Mouse (Mus musculus) c-Kit-negative CD71-positive TER-119-positive erythroid progenitor cells, embryonic 14.5 days (primary cell): ENCODE results near the gene Tmprss12.
"Not testable (repeated sequence)": the region's sequence is repeated elsewhere in the genome, so short reads cannot be mapped to it uniquely, and the experiment has no call there.

Experiments used
- DNase-seq: peaks from one replicate; pipeline ENCODE4 v3.0.0-alpha.2; 2013; ENCODE audit warnings: low read depth, low spot score

Gene Tmprss12

DNA sequence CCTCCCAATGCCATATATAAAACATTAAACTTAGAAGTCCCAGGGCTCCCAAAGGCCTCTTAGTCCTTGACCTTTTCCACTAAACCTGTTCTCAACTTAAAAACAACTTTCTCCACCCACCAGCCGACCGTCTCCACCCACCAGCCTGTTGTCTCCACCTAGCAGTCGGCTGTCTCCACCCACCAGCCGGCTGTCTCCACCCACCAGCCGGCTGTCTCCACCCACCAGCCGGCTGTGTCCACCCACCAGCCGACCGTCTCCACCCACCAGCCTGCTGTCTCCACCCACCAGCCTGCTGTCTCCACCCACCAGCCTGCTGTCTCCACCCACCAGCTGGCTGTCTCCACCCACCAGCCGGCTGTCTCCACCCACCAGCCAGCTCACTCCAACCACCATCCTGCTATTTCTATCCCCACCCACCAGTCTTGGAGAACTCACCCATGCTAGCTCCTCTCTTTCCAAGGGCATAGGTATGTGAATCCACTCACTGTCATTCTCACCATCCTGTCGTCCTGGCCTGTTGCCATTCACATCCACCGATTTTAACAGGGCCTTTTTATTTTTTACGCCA lies 43.5 kb downstream of the Tmprss12 start:
- DNase-seq = peak; percentile 42

DNA sequence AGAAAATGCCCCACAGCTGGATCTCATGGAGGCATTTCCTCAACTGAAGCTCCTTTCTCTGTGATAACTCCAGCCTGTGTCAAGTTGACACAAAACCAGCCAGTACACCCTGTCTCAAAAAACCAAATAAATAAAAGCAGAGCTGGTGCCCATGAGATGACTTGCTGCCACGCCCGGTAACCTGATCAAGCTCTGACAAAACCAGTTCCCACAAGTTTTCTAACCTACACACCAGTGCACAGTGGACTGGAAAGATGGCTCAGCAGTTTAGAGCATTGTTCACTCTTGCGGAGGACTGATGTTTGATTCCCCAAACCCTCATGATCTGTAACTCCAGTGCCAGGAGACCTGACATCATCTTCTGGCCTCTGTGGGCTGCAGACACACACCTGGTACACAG lies 44.6 kb downstream of the Tmprss12 start:
- no peak for DNase-seq

DNA sequence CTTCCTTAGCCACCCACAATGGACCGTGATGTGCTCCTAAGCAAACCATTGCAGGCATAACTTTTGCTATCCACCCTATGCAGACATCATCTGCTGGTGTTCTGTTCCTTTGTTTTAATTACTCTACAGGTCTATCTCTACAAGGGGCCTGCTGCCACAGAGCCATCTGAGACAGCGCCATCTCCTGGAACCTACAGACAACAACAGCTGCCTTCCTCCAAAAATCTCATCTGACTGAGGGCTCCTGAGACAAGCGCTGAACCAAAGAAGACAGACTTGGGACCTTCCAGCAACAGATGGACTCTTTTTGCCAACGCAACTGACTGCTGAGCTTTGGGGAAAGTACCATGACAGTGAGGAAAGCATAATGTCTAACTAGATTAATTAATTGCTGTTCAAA lies 47.5 kb downstream of the Tmprss12 start:
- not testable (repeated sequence) for DNase-seq

DNA sequence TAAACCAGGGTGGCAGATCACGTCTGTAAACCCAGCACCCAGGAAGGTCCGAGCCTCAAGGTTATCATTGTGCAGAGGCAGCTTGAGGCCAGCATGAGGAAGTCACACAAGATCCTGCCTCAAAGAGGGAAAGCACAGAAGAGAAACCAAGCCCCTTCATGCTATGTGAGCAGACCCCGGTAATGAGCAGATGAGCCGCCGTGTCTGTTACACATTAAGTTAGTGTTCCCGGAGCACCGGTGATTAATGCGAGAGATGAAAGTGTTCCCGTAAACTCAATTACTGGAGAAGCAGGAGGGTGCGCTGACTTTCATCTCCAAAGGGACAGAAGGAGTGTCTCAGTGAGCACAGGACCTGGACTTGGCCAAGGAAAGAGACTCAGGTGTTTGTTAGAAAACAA lies 48.7 kb downstream of the Tmprss12 start:
- not testable (repeated sequence) for DNase-seq

DNA sequence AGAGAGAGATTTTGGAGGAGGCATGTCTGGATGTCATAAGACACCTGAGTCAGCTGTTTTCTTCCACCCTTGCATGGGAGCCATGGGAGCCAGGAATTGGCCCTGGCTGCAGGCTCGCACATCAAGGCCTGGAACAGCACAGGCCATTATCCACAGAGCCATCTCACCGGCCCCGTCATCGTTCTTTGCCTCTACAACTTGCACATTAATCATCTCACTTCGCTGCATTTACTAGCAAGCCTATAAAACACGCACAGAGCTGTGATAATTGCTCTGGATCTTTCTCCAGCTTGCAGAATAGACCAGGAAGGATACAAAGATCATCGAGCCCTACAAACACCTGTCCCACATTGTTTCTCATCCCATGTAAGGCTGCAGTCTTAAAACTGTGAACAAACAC lies 50.1 kb downstream of the Tmprss12 start:
- DNase-seq = no peak

DNA sequence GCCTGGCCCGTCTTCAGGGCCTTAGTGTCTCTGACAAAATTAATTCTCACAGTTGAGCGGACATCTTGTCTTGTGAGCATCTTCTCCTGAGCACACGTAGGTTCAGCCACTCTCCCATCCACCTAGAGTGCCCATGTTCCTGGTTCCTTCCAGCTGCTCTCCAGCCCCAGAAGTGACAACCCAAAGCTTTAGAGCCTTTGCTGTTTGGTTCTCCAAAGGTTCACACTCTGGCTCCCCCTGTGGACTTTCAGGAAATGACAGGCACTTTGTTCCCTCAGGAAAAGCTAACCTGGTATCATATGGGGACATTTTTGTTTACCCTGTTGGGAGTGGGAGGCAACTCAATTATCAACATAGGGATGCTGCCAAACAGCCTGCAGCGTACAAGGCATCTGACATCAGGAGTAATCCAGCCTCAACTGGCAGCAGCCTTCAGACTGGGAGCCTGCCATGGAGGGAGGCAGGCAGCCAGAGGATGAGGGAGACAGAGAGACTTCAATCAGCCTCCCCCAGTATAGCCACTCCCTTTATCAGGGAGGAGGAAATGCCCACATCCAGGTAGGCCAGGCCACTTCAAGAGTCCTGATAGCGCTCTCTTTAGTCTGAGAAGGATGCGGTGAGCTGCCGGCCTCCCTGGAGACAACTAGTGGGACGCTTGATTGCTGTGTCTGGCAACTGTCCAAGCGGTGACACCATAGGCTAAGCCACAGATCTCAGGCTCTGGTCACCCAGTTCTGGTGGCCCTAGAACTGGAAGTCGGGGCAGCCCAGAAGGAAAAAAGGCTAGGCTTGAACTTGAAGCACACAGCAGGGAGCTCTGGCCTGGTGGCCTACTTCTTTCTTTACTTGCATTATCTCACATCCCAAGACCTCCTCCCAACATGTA lies 51.7 kb downstream of the Tmprss12 start:
- not testable (repeated sequence) for DNase-seq

DNA sequence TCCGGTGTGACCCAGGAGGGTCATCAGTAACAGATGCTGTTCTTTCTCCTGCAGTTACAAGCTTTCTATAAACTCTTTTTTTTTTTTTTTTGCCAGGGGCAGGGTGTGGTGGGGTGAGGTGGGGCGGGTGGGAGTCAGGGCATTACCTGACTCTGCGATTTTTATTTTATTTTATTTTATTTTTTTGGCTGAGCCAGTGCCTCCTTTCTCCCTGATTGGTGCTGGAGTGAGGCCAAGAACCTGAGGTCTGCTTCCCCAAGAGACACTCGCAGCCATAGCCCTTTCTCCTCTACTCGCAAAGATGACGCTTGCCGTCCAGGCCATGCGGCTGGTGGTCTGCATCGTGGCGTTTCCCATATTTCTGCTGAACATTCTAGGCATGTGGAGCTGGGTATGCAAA lies 54.0 kb downstream of the Tmprss12 start, which contains the start of gene Mettl7a3:
Gene Mettl7a3 (plus strand): TSS at position 301 of the 400 bp plus-strand sequence.
- DNase-seq = no peak

DNA sequence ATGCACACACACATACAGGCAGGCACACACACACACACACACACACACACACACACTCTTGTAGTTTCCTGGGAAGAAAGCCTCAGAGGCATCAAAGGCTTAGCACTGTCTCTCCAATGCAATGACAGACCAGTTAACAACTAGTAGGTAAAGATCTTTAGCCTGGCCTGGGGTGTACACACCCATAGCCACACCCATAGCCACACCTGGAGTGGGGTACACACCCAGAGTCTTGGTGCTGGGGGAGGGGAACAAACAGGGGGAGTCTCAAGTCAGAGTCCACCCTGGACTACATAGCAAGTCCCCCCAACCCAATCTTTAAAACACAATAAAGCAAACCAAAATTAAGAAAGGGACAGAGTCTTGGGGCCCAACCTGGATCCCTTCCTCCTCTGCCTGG lies 56.7 kb downstream of the Tmprss12 start:
- not testable (repeated sequence) for DNase-seq

DNA sequence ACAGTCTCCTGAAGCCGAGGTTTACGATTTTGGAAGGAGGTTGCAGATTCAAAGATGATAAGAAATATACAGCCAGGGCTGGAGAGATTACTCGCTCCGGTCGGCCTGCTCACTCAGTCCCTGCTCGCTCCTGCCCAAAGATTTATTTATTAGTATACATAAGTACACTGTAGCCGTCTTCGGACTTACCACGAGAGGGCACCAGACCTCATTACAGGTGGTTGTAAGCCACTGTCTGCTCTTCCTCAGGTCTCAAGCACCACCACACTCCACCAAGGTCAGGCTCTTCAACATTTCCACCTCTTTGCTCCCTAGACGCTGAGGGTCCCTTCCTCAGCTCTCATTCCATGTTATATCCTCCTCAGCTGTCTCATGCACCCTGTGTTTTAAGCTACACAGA lies 57.2 kb downstream of the Tmprss12 start:
- not testable (repeated sequence) for DNase-seq

DNA sequence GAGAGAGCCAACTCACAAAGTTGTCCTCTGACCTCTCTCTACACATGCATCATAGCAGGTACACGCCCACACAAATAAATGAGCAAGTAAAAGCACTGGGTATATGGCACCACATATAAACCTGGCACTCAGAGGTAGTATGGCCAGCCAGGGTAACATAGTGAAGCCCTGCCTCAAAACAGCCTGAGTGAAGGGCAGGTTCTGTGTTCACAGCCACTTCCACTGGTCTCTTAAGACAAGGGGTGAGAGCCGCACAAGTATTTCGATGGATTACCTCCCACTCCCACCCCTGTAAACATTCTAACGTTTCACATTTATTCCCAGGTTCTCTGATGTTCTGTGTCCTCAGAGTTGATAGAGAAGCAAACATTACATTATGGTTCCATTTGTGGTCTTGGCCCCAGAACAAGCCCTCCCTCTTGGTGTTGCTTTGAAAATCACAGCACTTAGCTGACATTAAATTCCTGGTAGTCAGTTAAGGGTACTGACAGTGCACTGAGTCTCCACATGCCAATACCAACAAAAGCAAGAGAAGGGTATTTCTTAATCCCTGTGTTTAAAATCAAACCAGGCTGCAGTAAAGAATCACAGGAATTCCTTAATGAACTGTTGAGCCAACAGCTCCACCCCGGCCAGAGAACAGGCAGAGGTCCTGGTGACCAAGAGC lies 60.8 kb downstream of the Tmprss12 start:
- DNase-seq = not testable (repeated sequence)
